Comparison of ENCODE assay signal across 8 mouse cellular contexts in the genomic region with DNA sequence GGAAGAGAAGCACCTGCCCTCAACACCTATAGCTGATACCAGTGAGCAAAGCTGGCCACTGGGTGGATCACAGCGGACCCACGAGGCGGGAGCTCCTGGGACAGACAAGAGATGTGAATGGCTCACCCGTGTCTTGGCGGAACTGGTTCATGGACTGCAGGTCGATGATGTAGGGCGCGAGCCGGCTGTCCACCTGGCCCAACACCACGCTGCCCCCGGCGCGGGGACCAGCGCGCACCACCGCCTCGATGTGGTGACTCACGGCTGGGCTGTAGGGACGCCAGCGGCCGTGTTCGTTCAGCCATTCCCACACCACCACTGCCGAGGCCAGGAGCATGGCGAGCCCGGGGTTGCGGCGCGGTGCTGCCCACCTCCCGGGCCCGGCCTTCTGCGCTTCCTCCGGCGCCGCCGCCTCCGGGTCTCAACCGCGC. TPM values are rescaled to one million over a fixed set of nuclear protein-coding genes. Genes with fewer than 3 reads are reported as not detected.
DNase-seq lines count a peak whose midpoint lies in the region; ATAC-seq and TF ChIP-seq lines count a peak whose summit lies in the region.

No protein-coding gene starts in this region.

- 1% methylated on average over 27 of the region's 38 CpGs for WGBS in embryonic facial prominence, embryonic 12.5 days
- WGBS in hindbrain, embryonic 11.5 days, result under 1% methylated on average over 32 of the region's 38 CpGs
- under 1% methylated on average over 33 of the region's 38 CpGs for WGBS in limb, embryonic 13.5 days
- under 1% methylated on average over 33 of the region's 38 CpGs for WGBS in midbrain, postnatal 0 days

- ATAC-seq in embryonic facial prominence, embryonic 12.5 days (ENCODE audit: insufficient number of reproducible peaks, insufficient read depth, low FRiP score, low TSS enrichment), result peak; percentile 65
- ATAC-seq in hindbrain, embryonic 11.5 days (ENCODE audit: low FRiP score), result peak; percentile 50
- ATAC-seq in limb, embryonic 13.5 days (ENCODE audit: low FRiP score, low read depth), result peak; percentile 49
- ATAC-seq in midbrain, postnatal 0 days (ENCODE audit: low FRiP score), result peak; percentile 64

- peak overlapping the region; percentile 91 for H3K9ac ChIP-seq in embryonic facial prominence, embryonic 12.5 days
- peak overlapping the region; percentile 99 for H3K9ac ChIP-seq in hindbrain, embryonic 11.5 days (ENCODE audit: low read depth, low read length)
- peak overlapping the region; percentile 86 for H3K9ac ChIP-seq in limb, embryonic 13.5 days
- H3K9ac ChIP-seq in midbrain, postnatal 0 days (replicated peaks; ENCODE audit: low read length, poor library complexity, severe bottlenecking), result peak overlapping the region; percentile 94

- H3K27ac ChIP-seq in embryonic facial prominence, embryonic 12.5 days, result peak overlapping the region; percentile 82
- H3K27ac ChIP-seq in hindbrain, embryonic 11.5 days (ENCODE audit: low read depth, low read length), result peak overlapping the region; percentile 98
- H3K27ac ChIP-seq in limb, embryonic 13.5 days, result peak overlapping the region; percentile 77
- H3K27ac ChIP-seq in midbrain, postnatal 0 days (ENCODE audit: low read depth, low read length), result peak overlapping the region; percentile 95

- no peaks in the 10 kb centered on the region for H3K9me3 ChIP-seq in embryonic facial prominence, embryonic 12.5 days
- no peaks in the 10 kb centered on the region for H3K9me3 ChIP-seq in hindbrain, embryonic 11.5 days (ENCODE audit: control insufficient read depth, low read length)
- H3K9me3 ChIP-seq in limb, embryonic 13.5 days, result no peaks in the 10 kb centered on the region
- no peaks in the 10 kb centered on the region for H3K9me3 ChIP-seq in midbrain, postnatal 0 days (ENCODE audit: low read length)

- H3K4me2 ChIP-seq in embryonic facial prominence, embryonic 12.5 days (replicated peaks), result peak overlapping the region; percentile 91
- H3K4me2 ChIP-seq in hindbrain, embryonic 11.5 days (replicated peaks; ENCODE audit: low read depth, low read length), result peak overlapping the region; percentile 78
- peak overlapping the region; percentile 92 for H3K4me2 ChIP-seq in limb, embryonic 13.5 days (replicated peaks)
- H3K4me2 ChIP-seq in midbrain, postnatal 0 days (ENCODE audit: low read depth, low read length, poor library complexity, severe bottlenecking), result peak overlapping the region; percentile 87

- H3K4me3 ChIP-seq in embryonic facial prominence, embryonic 12.5 days, result peak overlapping the region; percentile 71
- peak overlapping the region; percentile 92 for H3K4me3 ChIP-seq in hindbrain, embryonic 11.5 days (ENCODE audit: low read depth, low read length)
- peak overlapping the region; percentile 79 for H3K4me3 ChIP-seq in limb, embryonic 13.5 days
- peak overlapping the region; percentile 99 for H3K4me3 ChIP-seq in midbrain, postnatal 0 days (ENCODE audit: low read depth, low read length)

- 0 out of 2 replicates have a peak, but pooled peaks cover 10% of the 10 kb centered on the region for H3K27me3 ChIP-seq in embryonic facial prominence, embryonic 12.5 days
- no peaks in the 10 kb centered on the region for H3K27me3 ChIP-seq in hindbrain, embryonic 11.5 days (ENCODE audit: control insufficient read depth, insufficient read depth, low read length)
- peaks cover 12% of the 10 kb centered on the region for H3K27me3 ChIP-seq in limb, embryonic 13.5 days
- no peaks in the 10 kb centered on the region for H3K27me3 ChIP-seq in midbrain, postnatal 0 days (ENCODE audit: insufficient read depth, low read length)

- peaks cover 7% of the 10 kb centered on the region; the same call in 1 of the 2 replicates for H3K4me1 ChIP-seq in embryonic facial prominence, embryonic 12.5 days
- H3K4me1 ChIP-seq in hindbrain, embryonic 11.5 days (replicated peaks; ENCODE audit: control insufficient read depth, insufficient read depth, low read length), result peaks cover 8% of the 10 kb centered on the region
- peaks cover 11% of the 10 kb centered on the region for H3K4me1 ChIP-seq in limb, embryonic 13.5 days
- peaks cover 11% of the 10 kb centered on the region; the same call in 1 of the 2 replicates for H3K4me1 ChIP-seq in midbrain, postnatal 0 days (ENCODE audit: insufficient read depth, low read length)

- H3K36me3 ChIP-seq in embryonic facial prominence, embryonic 12.5 days, result no peaks in the 10 kb centered on the region
- H3K36me3 ChIP-seq in hindbrain, embryonic 11.5 days (ENCODE audit: control insufficient read depth, insufficient read depth, low read length), result 0 out of 2 replicates have a peak, but pooled peaks cover 4% of the 10 kb centered on the region
- no peaks in the 10 kb centered on the region for H3K36me3 ChIP-seq in limb, embryonic 13.5 days
- H3K36me3 ChIP-seq in midbrain, postnatal 0 days (ENCODE audit: insufficient read depth, low read length), result peaks cover 3% of the 10 kb centered on the region; the same call in 1 of the 2 replicates

- TF ChIP-seq CTCF in midbrain, postnatal 0 days (IDR thresholded peaks at IDR 0.05), result peak; percentile 21

- DNase-seq in left cerebral cortex, adult 18-20 months (ENCODE audit: low spot score in 2 of 2), result peak; percentile 54 to 63
- no peak for DNase-seq in left cerebral cortex, adult 11 months (ENCODE audit: low spot score)
- DNase-seq in adrenal gland, adult 2 months, result peak; percentile 85
- peak; percentile 65 for DNase-seq in hindbrain, embryonic 11.5 days (ENCODE audit: low spot score)
- peak; percentile 27 for DNase-seq in midbrain, postnatal 0 days (ENCODE audit: low spot score)
- DNase-seq in urinary bladder, postnatal 4 days (ENCODE audit: low spot score in 2 of 2), result peak; percentile 59 to 61

RNA-seq across cellular contexts. Expression of a gene that starts 0.4 kb away (rescaled TPM):
- total RNA-seq in left cerebral cortex, adult 18-20 months (2021), result 10 to 100 TPM; 34.3 to 36.9 TPM
- total RNA-seq in adrenal gland, adult 2 months (2021), result 10 to 100 TPM; 16.7 to 24.2 TPM
- polyA plus RNA-seq in adrenal gland, adult 2 months (2012; rRNA removed), result 9.2 and 10.8 TPM in 2 replicates
- polyA plus RNA-seq in embryonic facial prominence, embryonic 12.5 days (2016; fragmentation: Nextera tagmentation; extraction: Ambion mirVana), result 10.9 and 13.2 TPM in 2 replicates
- polyA plus RNA-seq in hindbrain, embryonic 11.5 days (2014; fragmentation: Nextera tagmentation; extraction: Ambion mirVana), result 55.4 and 66.1 TPM in 2 replicates
- 5.2 and 5.8 TPM in 2 replicates for polyA plus RNA-seq in limb, embryonic 13.5 days (2015; fragmentation: Nextera tagmentation; extraction: Ambion mirVana)
- 57.5 and 63.1 TPM in 2 replicates for total RNA-seq in midbrain, postnatal 0 days (2014; rRNA removed)
- 24.3 and 26.3 TPM in 2 replicates for polyA plus RNA-seq in midbrain, postnatal 0 days (2015; fragmentation: Nextera tagmentation; extraction: Ambion mirVana)

RNA-seq across cellular contexts. Expression of a gene that starts 40.3 kb away (rescaled TPM):
- total RNA-seq in left cerebral cortex, adult 18-20 months (2021), result 1 to 10 TPM; 9.7 TPM
- 10 to 100 TPM; 28.3 to 31.6 TPM for total RNA-seq in adrenal gland, adult 2 months (2021)
- polyA plus RNA-seq in adrenal gland, adult 2 months (2012; rRNA removed), result 3.1 and 4.1 TPM in 2 replicates
- polyA plus RNA-seq in embryonic facial prominence, embryonic 12.5 days (2016; fragmentation: Nextera tagmentation; extraction: Ambion mirVana), result 0.41 and 0.49 TPM in 2 replicates
- polyA plus RNA-seq in hindbrain, embryonic 11.5 days (2014; fragmentation: Nextera tagmentation; extraction: Ambion mirVana), result 0.60 and 1.0 TPM in 2 replicates
- polyA plus RNA-seq in limb, embryonic 13.5 days (2015; fragmentation: Nextera tagmentation; extraction: Ambion mirVana), result 0.50 TPM in 2 replicates
- 2.7 and 4.2 TPM in 2 replicates for total RNA-seq in midbrain, postnatal 0 days (2014; rRNA removed)
- 0.83 and 0.88 TPM in 2 replicates for polyA plus RNA-seq in midbrain, postnatal 0 days (2015; fragmentation: Nextera tagmentation; extraction: Ambion mirVana)

RNA-seq across cellular contexts. Expression of a gene that starts 44.6 kb away (rescaled TPM):
- total RNA-seq in left cerebral cortex, adult 18-20 months (2021), result 1 to 10 TPM; 1.5 to 2.0 TPM
- total RNA-seq in adrenal gland, adult 2 months (2021), result 1 to 10 TPM; 3.8 to 4.4 TPM
- 0.09 and 0.18 TPM in 2 replicates for polyA plus RNA-seq in adrenal gland, adult 2 months (2012; rRNA removed)
- 21.6 and 23.4 TPM in 2 replicates for polyA plus RNA-seq in embryonic facial prominence, embryonic 12.5 days (2016; fragmentation: Nextera tagmentation; extraction: Ambion mirVana)
- polyA plus RNA-seq in hindbrain, embryonic 11.5 days (2014; fragmentation: Nextera tagmentation; extraction: Ambion mirVana), result 22.1 and 26.3 TPM in 2 replicates
- 17.5 and 19.3 TPM in 2 replicates for polyA plus RNA-seq in limb, embryonic 13.5 days (2015; fragmentation: Nextera tagmentation; extraction: Ambion mirVana)
- 2.3 and 4.2 TPM in 2 replicates for total RNA-seq in midbrain, postnatal 0 days (2014; rRNA removed)
- polyA plus RNA-seq in midbrain, postnatal 0 days (2015; fragmentation: Nextera tagmentation; extraction: Ambion mirVana), result 2.4 and 2.7 TPM in 2 replicates
